Mouse (Mus musculus): ENCODE data around the gene Sox5. TPM values are rescaled to one million over a fixed set of nuclear protein-coding genes. Genes with fewer than 3 reads are reported as not detected.

Sox5 gene
- polyA plus RNA-seq, 1 experiment from 2014 or later: 246 TPM

DNA sequence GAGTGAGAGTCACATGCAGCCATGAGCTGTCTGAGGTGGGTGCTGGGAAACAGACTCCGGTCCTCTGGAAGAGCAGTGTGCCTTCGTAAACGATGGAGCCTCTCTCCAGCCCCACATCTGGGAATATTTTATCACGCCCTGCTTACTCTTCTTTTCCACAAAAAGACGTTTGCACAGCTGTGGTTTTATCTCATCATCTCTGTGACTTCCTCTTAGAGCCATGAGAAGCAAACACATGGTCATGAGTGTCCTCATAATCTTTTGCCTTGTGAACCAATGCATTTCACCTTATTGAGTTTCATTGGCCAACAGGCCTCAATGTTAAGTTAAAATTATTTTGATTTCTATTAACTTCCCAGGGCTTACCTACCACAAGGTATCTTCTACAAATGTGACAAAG lies 994.4 kb downstream of the Sox5 start:
- 92% methylated on average over 5 of the region's 5 CpGs for WGBS
- no peaks in the 10 kb centered on the region for H3K27me3 ChIP-seq (replicated peaks; ENCODE audit: control insufficient read depth, insufficient read depth, low read length)
- ATAC-seq: no peak
- H3K9me3 ChIP-seq (ENCODE audit: control insufficient read depth, low read length): no peaks in the 10 kb centered on the region
- H3K27ac ChIP-seq (ENCODE audit: low read length): no peak overlapping the region
- H3K36me3 ChIP-seq (ENCODE audit: control insufficient read depth, insufficient read depth): no peaks in the 10 kb centered on the region
- H3K4me1 ChIP-seq (replicated peaks; ENCODE audit: control insufficient read depth, insufficient read depth, low read length): no peaks in the 10 kb centered on the region
- no peak overlapping the region for H3K4me3 ChIP-seq (replicated peaks; ENCODE audit: low read length)
- no peak overlapping the region for H3K9ac ChIP-seq (replicated peaks; ENCODE audit: low read depth, low read length)
- no peak overlapping the region for H3K4me2 ChIP-seq (ENCODE audit: low read length)

DNA sequence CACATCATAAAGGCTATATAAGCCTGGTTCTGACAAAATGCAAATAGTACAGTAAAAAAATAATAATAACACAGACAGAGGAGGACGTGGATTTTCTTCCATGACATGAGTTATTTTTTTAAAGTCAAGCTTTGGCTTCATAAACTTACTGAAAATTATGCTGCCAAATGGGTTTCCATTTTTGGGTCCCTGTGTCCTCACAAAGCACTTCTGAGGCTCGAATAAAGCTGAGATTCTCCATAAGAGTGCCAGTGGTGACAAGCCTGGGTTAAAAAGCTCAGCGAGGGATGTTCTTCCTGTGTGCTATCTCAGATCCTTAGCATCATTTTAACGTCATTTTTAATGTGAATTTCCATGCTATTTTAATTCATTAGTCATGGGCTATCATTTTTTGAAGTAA lies 996.1 kb downstream of the Sox5 start:
- no peaks in the 10 kb centered on the region for H3K27me3 ChIP-seq (replicated peaks; ENCODE audit: control insufficient read depth, insufficient read depth, low read length)
- WGBS: 75% methylated on average over 4 of the region's 4 CpGs
- H3K9ac ChIP-seq (replicated peaks; ENCODE audit: low read depth, low read length): no peak overlapping the region
- no peak overlapping the region for H3K4me3 ChIP-seq (replicated peaks; ENCODE audit: low read length)
- no peaks in the 10 kb centered on the region for H3K4me1 ChIP-seq (replicated peaks; ENCODE audit: control insufficient read depth, insufficient read depth, low read length)
- no peak overlapping the region for H3K4me2 ChIP-seq (ENCODE audit: low read length)
- H3K9me3 ChIP-seq (ENCODE audit: control insufficient read depth, low read length): no peaks in the 10 kb centered on the region
- no peak for ATAC-seq
- no peak overlapping the region for H3K27ac ChIP-seq (ENCODE audit: low read length)
- no peaks in the 10 kb centered on the region for H3K36me3 ChIP-seq (ENCODE audit: control insufficient read depth, insufficient read depth)
